Mouse (Mus musculus): ENCODE measurements around the gene Upp2. TPM values are rescaled to one million over a fixed set of nuclear protein-coding genes. Genes with fewer than 3 reads are reported as not detected.
A peak's percentile ranks its signal among the peaks of the same experiment; 100 is the strongest.

Gene Upp2
- total RNA-seq, 2 experiments from 2014 or later = 26.7 to 33.8 TPM

GRCm38 (mm10) chr2:58590055-58590454 lies 23.0 kb downstream of the Upp2 start:
- intact Hi-C loops (cut with DNase I) = no loop called here
- TF ChIP-seq CTCF (IDR thresholded peaks at IDR 0.05) = no peak
- Histone ChIP-seq H3K27ac (no peak overlapping the region), H3K4me3 (no peak overlapping the region)
- no peak for DNase-seq (ENCODE audit: extremely low spot score in 1 of 2, low spot score in 2 of 2)

- no peak for TF ChIP-seq CTCF (IDR thresholded peaks at IDR 0.05)
- DNase-seq (ENCODE audit: extremely low spot score in 1 of 2, low spot score in 2 of 2) = no peak
- intact Hi-C loops (cut with DNase I) = no loop called here
- Histone ChIP-seq H3K4me3 (no peak overlapping the region), H3K27ac (no peak overlapping the region)
These were observed 28.3 kb downstream of the Upp2 start for GRCm38 (mm10) chr2:58595350-58595749.

GRCm38 (mm10) chr2:58596774-58597342 lies 29.8 kb downstream of the Upp2 start:
- DNase-seq (ENCODE audit: extremely low spot score in 1 of 2, low spot score in 2 of 2) = peak in 1 of 2 experiments; percentile 25
- no peak overlapping the region for H3K4me3 ChIP-seq
- H3K27ac ChIP-seq = no peak overlapping the region
- no peak for TF ChIP-seq CTCF (IDR thresholded peaks at IDR 0.05)
- intact Hi-C loops (cut with DNase I) = no loop called here

- Histone ChIP-seq H3K4me3 (no peak overlapping the region), H3K27ac (no peak overlapping the region)
- intact Hi-C loops (cut with DNase I) = no loop called here
- no peak for TF ChIP-seq CTCF (IDR thresholded peaks at IDR 0.05)
- DNase-seq (ENCODE audit: extremely low spot score in 1 of 2, low spot score in 2 of 2) = no peak
These were observed 30.5 kb downstream of the Upp2 start for GRCm38 (mm10) chr2:58597556-58597955.

- Histone ChIP-seq H3K4me3 (no peak overlapping the region), H3K27ac (no peak overlapping the region)
- TF ChIP-seq CTCF (IDR thresholded peaks at IDR 0.05) = no peak
- no peak for DNase-seq (ENCODE audit: extremely low spot score in 1 of 2, low spot score in 2 of 2)
- intact Hi-C loops (cut with DNase I) = no loop called here
These were observed 32.5 kb downstream of the Upp2 start for GRCm38 (mm10) chr2:58599639-58600038.

GRCm38 (mm10) chr2:58601382-58601781 lies 34.3 kb downstream of the Upp2 start:
- intact Hi-C loops (cut with DNase I) = no loop called here
- no peak overlapping the region for H3K27ac ChIP-seq
- no peak for DNase-seq (ENCODE audit: extremely low spot score in 1 of 2, low spot score in 2 of 2)

GRCm38 (mm10) chr2:58603379-58603778 lies 36.3 kb downstream of the Upp2 start:
- Histone ChIP-seq H3K27ac (no peak overlapping the region), H3K4me3 (no peak overlapping the region)
- intact Hi-C loops (cut with DNase I) = no loop called here
- DNase-seq (ENCODE audit: extremely low spot score in 1 of 2, low spot score in 2 of 2) = no peak
- TF ChIP-seq CTCF (IDR thresholded peaks at IDR 0.05) = no peak

More at GRCm38 (mm10) chr2:58601382-58601781, 34.3 kb downstream of the Upp2 start:
- no peak for TF ChIP-seq CTCF (IDR thresholded peaks at IDR 0.05)
- no peak overlapping the region for H3K4me3 ChIP-seq

- no peak overlapping the region for H3K4me3 ChIP-seq
- TF ChIP-seq CTCF (IDR thresholded peaks at IDR 0.05) = no peak
- no peak for DNase-seq (ENCODE audit: extremely low spot score in 1 of 2, low spot score in 2 of 2)
- intact Hi-C loops (cut with DNase I) = no loop called here
- H3K27ac ChIP-seq = no peak overlapping the region
These were observed 37.7 kb downstream of the Upp2 start for GRCm38 (mm10) chr2:58604791-58605190.

- no peak for DNase-seq (ENCODE audit: extremely low spot score in 1 of 2, low spot score in 2 of 2)
- no peak for TF ChIP-seq CTCF (IDR thresholded peaks at IDR 0.05)
- Histone ChIP-seq H3K27ac (no peak overlapping the region), H3K4me3 (no peak overlapping the region)
- intact Hi-C loops (cut with DNase I) = no loop called here
These were observed 46.6 kb downstream of the Upp2 start for GRCm38 (mm10) chr2:58613720-58614119.

- intact Hi-C loops (cut with DNase I) = no loop called here
- no peak; the same call in 1 of the 2 replicates for TF ChIP-seq CTCF (IDR thresholded peaks at IDR 0.05)
- Histone ChIP-seq H3K4me3 (no peak overlapping the region), H3K27ac (no peak overlapping the region)
- DNase-seq (ENCODE audit: extremely low spot score in 1 of 2, low spot score in 2 of 2) = no peak
These were observed 47.8 kb downstream of the Upp2 start for GRCm38 (mm10) chr2:58614851-58615250.

- TF ChIP-seq CTCF (IDR thresholded peaks at IDR 0.05) = no peak
- no peak overlapping the region for H3K27ac ChIP-seq
- intact Hi-C loops (cut with DNase I) = no loop called here
- no peak overlapping the region for H3K4me3 ChIP-seq
- no peak for DNase-seq (ENCODE audit: extremely low spot score in 1 of 2, low spot score in 2 of 2)
These were observed 48.7 kb downstream of the Upp2 start for GRCm38 (mm10) chr2:58615766-58616165.

GRCm38 (mm10) chr2:58625186-58625585 lies 58.1 kb downstream of the Upp2 start:
- intact Hi-C loops (cut with DNase I) = no loop called here
- no peak overlapping the region for H3K27ac ChIP-seq
- no peak for TF ChIP-seq CTCF (IDR thresholded peaks at IDR 0.05)
- DNase-seq (ENCODE audit: extremely low spot score in 1 of 2, low spot score in 2 of 2) = no peak
- H3K4me3 ChIP-seq = no peak overlapping the region

GRCm38 (mm10) chr2:58625681-58626080 lies 58.6 kb downstream of the Upp2 start:
- no peak overlapping the region for H3K27ac ChIP-seq
- no peak for DNase-seq (ENCODE audit: extremely low spot score in 1 of 2, low spot score in 2 of 2)
- intact Hi-C loops (cut with DNase I) = no loop called here
- H3K4me3 ChIP-seq = no peak overlapping the region
- no peak for TF ChIP-seq CTCF (IDR thresholded peaks at IDR 0.05)
